Mouse (Mus musculus): Measurements from ENCODE around the gene Sept6. TPM values are rescaled to one million over a fixed set of nuclear protein-coding genes. Genes with fewer than 3 reads are reported as not detected.

Gene Sept6
- polyA plus RNA-seq (2014; fragmentation: Illumina TruSeq; extraction: RNeasy Lipid Tissue Mini Kit (QIAGEN cat#74804); ENCODE audit: insufficient read depth, low read depth, low replicate concordance), result 6.1 TPM

GRCm38 (mm10) chrX:36991694-36992093 is at the start of gene Sept6:
Gene Sept6, minus strand, starts transcription at chrX:36991794.

GRCm38 (mm10) chrX:36902321-36903114 is 89.1 kb downstream of the Sept6 start, which contains the start of gene Nkrf:
Gene Nkrf, minus strand, starts transcription at chrX:36902899.

GRCm38 (mm10) chrX:36873765-36874164 is 117.8 kb downstream of the Sept6 start, which contains the start of the genes Ube2a and C330007P06Rik:
Gene Ube2a, plus strand, starts transcription at chrX:36873900.
Gene C330007P06Rik, minus strand, starts transcription at chrX:36874111.

Other genes starting within 250 kb of the Sept6 start
- 0.58 TPM for gene Slc25a43, start 248.1 kb downstream of the Sept6 start, polyA plus RNA-seq (2014; fragmentation: Illumina TruSeq; extraction: RNeasy Lipid Tissue Mini Kit (QIAGEN cat#74804); ENCODE audit: insufficient read depth, low read depth, low replicate concordance)
- gene Slc25a5, start 196.1 kb downstream of the Sept6 start, polyA plus RNA-seq (2014; fragmentation: Illumina TruSeq; extraction: RNeasy Lipid Tissue Mini Kit (QIAGEN cat#74804); ENCODE audit: insufficient read depth, low read depth, low replicate concordance), result 315 TPM
- 46.0 TPM for gene Ube2a, start 117.9 kb downstream of the Sept6 start, polyA plus RNA-seq (2014; fragmentation: Illumina TruSeq; extraction: RNeasy Lipid Tissue Mini Kit (QIAGEN cat#74804); ENCODE audit: insufficient read depth, low read depth, low replicate concordance)
- 23.1 TPM for gene C330007P06Rik, start 117.7 kb downstream of the Sept6 start, polyA plus RNA-seq (2014; fragmentation: Illumina TruSeq; extraction: RNeasy Lipid Tissue Mini Kit (QIAGEN cat#74804); ENCODE audit: insufficient read depth, low read depth, low replicate concordance)
- gene Nkrf, start 88.9 kb downstream of the Sept6 start, polyA plus RNA-seq (2014; fragmentation: Illumina TruSeq; extraction: RNeasy Lipid Tissue Mini Kit (QIAGEN cat#74804); ENCODE audit: insufficient read depth, low read depth, low replicate concordance), result 2.6 TPM
- not detected for gene Sowahd, start 57.1 kb upstream of the Sept6 start, polyA plus RNA-seq (2014; fragmentation: Illumina TruSeq; extraction: RNeasy Lipid Tissue Mini Kit (QIAGEN cat#74804); ENCODE audit: insufficient read depth, low read depth, low replicate concordance)
- gene Rpl39, start 93.6 kb upstream of the Sept6 start, polyA plus RNA-seq (2014; fragmentation: Illumina TruSeq; extraction: RNeasy Lipid Tissue Mini Kit (QIAGEN cat#74804); ENCODE audit: insufficient read depth, low read depth, low replicate concordance), result 792 TPM
- gene Upf3b, start 118.5 kb upstream of the Sept6 start, polyA plus RNA-seq (2014; fragmentation: Illumina TruSeq; extraction: RNeasy Lipid Tissue Mini Kit (QIAGEN cat#74804); ENCODE audit: insufficient read depth, low read depth, low replicate concordance), result 10.3 TPM
- gene Nkap, start 135.0 kb upstream of the Sept6 start, polyA plus RNA-seq (2014; fragmentation: Illumina TruSeq; extraction: RNeasy Lipid Tissue Mini Kit (QIAGEN cat#74804); ENCODE audit: insufficient read depth, low read depth, low replicate concordance), result 6.7 TPM
- 2.6 TPM for gene Akap14, start 177.0 kb upstream of the Sept6 start, polyA plus RNA-seq (2014; fragmentation: Illumina TruSeq; extraction: RNeasy Lipid Tissue Mini Kit (QIAGEN cat#74804); ENCODE audit: insufficient read depth, low read depth, low replicate concordance)
- gene Ndufa1, start 199.4 kb upstream of the Sept6 start, polyA plus RNA-seq (2014; fragmentation: Illumina TruSeq; extraction: RNeasy Lipid Tissue Mini Kit (QIAGEN cat#74804); ENCODE audit: insufficient read depth, low read depth, low replicate concordance), result 348 TPM
- 2.7 TPM for gene Rnf113a1, start 199.5 kb upstream of the Sept6 start, polyA plus RNA-seq (2014; fragmentation: Illumina TruSeq; extraction: RNeasy Lipid Tissue Mini Kit (QIAGEN cat#74804); ENCODE audit: insufficient read depth, low read depth, low replicate concordance)
- gene Gm9, start 219.2 kb upstream of the Sept6 start, polyA plus RNA-seq (2014; fragmentation: Illumina TruSeq; extraction: RNeasy Lipid Tissue Mini Kit (QIAGEN cat#74804); ENCODE audit: insufficient read depth, low read depth, low replicate concordance), result not detected
- gene Rhox1, start 230.5 kb upstream of the Sept6 start, polyA plus RNA-seq (2014; fragmentation: Illumina TruSeq; extraction: RNeasy Lipid Tissue Mini Kit (QIAGEN cat#74804); ENCODE audit: insufficient read depth, low read depth, low replicate concordance), result not detected

Data from lung, adult 10 weeks (tissue).